Mouse (Mus musculus): ENCODE data around the gene Gm45213. TPM values are rescaled to one million over a fixed set of nuclear protein-coding genes. Genes with fewer than 3 reads are reported as not detected.

Gene Gm45213
- polyA plus RNA-seq, 1 experiment: not detected

DNA sequence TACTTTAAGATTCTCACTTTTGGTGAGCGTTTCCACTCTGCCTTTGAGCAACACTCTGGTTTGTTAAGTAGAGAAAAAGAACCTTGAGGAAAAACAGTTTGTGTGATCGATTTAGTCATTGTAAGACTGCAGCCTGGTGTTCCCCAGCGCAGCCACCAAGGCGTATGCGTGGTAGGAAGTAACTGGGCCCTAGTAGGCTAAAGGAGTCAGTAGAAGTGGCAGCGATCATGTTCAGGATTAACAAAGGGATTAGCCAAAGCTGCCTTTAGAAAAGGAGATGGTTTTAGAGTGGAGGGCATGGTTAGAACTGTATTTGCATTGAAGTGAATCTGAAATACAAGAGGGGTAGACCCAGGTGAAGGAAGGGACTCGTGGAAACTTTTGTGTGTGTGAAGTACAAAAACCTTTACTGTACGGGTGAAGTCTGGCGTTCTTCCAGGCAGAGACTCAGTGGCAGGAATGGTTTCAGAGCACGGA lies 67.3 kb downstream of the Gm45213 start:
- H3K27me3 ChIP-seq (ENCODE audit: control insufficient read depth, insufficient read depth, insufficient read length): no peaks in the 10 kb centered on the region
- peak overlapping the region; percentile 99 for H3ac ChIP-seq (ENCODE audit: control insufficient read depth, insufficient read length)
- peaks cover 59% of the 10 kb centered on the region for H3K79me2 ChIP-seq (ENCODE audit: control insufficient read depth, insufficient read depth)
- TF ChIP-seq E2F4 (IDR thresholded peaks at IDR 0.05; ENCODE audit: insufficient read depth): no peak
- TF ChIP-seq SRF (IDR thresholded peaks at IDR 0.05; ENCODE audit: control insufficient read depth, insufficient read length, low read depth): no peak
- TF ChIP-seq CEBPB (IDR thresholded peaks at IDR 0.05; ENCODE audit: insufficient read depth, poor library complexity, severe bottlenecking): no peak
- H3K4me2 ChIP-seq (ENCODE audit: low read depth): peak overlapping the region; percentile 60
- peak overlapping the region; percentile 46 for H3K4me3 ChIP-seq
- no peaks in the 10 kb centered on the region for H3K36me3 ChIP-seq (ENCODE audit: control insufficient read depth, insufficient read depth)

DNA sequence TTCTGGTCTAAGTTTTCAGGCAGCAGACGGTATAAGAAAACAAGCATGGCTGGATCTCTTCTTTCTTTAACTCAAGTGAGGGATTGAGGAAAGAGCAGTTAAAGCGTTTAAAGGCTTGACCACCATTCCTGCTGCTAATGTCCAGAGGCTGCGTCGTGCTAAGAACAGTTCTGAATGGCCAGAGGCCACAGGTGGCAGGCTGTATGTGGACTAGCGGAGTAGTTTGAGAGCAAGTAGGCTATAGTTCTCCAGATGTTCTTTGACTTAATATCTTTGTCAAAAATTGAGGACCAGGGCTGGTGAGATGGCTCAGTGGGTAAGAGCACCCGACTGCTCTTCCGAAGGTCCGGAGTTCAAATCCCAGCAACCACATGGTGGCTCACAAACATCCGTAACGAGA lies 67.8 kb downstream of the Gm45213 start:
- Histone ChIP-seq H3K27me3 (ENCODE audit: control insufficient read depth, insufficient read depth, insufficient read length) (no peaks in the 10 kb centered on the region), H3K4me3 (peak overlapping the region; percentile 46), H3ac (ENCODE audit: control insufficient read depth, insufficient read length) (peak overlapping the region; percentile 99), H3K79me2 (ENCODE audit: control insufficient read depth, insufficient read depth) (peaks cover 65% of the 10 kb centered on the region), H3K4me2 (ENCODE audit: low read depth) (peak overlapping the region; percentile 60), H3K36me3 (ENCODE audit: control insufficient read depth, insufficient read depth) (no peaks in the 10 kb centered on the region)
- TF ChIP-seq MYOG (IDR thresholded peaks at IDR 0.05; ENCODE audit: control insufficient read depth in 1 of 3, insufficient read depth in 1 of 3, insufficient read length in 2 of 3, low read depth in 2 of 3) (no peak), MAX (IDR thresholded peaks at IDR 0.05; ENCODE audit: low read depth) (no peak), SRF (IDR thresholded peaks at IDR 0.05; ENCODE audit: control insufficient read depth, insufficient read length, low read depth) (no peak), POLR2A (IDR thresholded peaks at IDR 0.05; ENCODE audit: insufficient read length, low read depth) (no peak), CEBPB (IDR thresholded peaks at IDR 0.05; ENCODE audit: insufficient read depth, poor library complexity, severe bottlenecking) (no peak), TCF3 (IDR thresholded peaks at IDR 0.05; ENCODE audit: insufficient read length, low read depth) (no peak), REST (IDR thresholded peaks at IDR 0.05; ENCODE audit: insufficient read depth, insufficient read length) (no peak), MYOD1 (IDR thresholded peaks at IDR 0.05; ENCODE audit: control insufficient read depth in 1 of 3, insufficient read length in 2 of 3, low read depth in 2 of 3) (no peak), E2F4 (IDR thresholded peaks at IDR 0.05; ENCODE audit: insufficient read depth) (no peak), POLR2AphosphoS2 (IDR thresholded peaks at IDR 0.05; ENCODE audit: insufficient read length, low read depth) (no peak), USF1 (IDR thresholded peaks at IDR 0.05; ENCODE audit: low read depth) (no peak), TCF12 (IDR thresholded peaks at IDR 0.05; ENCODE audit: insufficient read depth, poor library complexity, severe bottlenecking) (no peak)

Other genes with a start within 250 kb of the Gm45213 start
- gene Pcsk6, start 181.9 kb upstream of the Gm45213 start, polyA plus RNA-seq (2012; fragmentation: generic; extraction: Trizol): 0.04 TPM
- 65.6 TPM for gene Snrpa1, start 15.4 kb downstream of the Gm45213 start, polyA plus RNA-seq (2012; fragmentation: generic; extraction: Trizol)
- gene Selenos, start 36.0 kb downstream of the Gm45213 start, polyA plus RNA-seq (2012; fragmentation: generic; extraction: Trizol): 50.9 TPM
- 17.2 TPM for gene Chsy1, start 65.9 kb downstream of the Gm45213 start, polyA plus RNA-seq (2012; fragmentation: generic; extraction: Trizol)

Data from myocyte (in vitro differentiated cells).